Mouse (Mus musculus): ENCODE data around the gene Cebpg. TPM values are rescaled to one million over a fixed set of nuclear protein-coding genes. Genes with fewer than 3 reads are reported as not detected.

Gene Cebpg
- polyA plus RNA-seq, 1 experiment, result 25.1 TPM

- Histone ChIP-seq H3K4me3 (replicated peaks; ENCODE audit: insufficient read depth, low read depth, low read length) (no peak overlapping the region), H3K27me3 (ENCODE audit: control insufficient read depth, insufficient read depth, low read length) (no peaks in the 10 kb centered on the region), H3K27ac (ENCODE audit: insufficient read depth, low read length) (no peak overlapping the region), H3K4me1 (ENCODE audit: control insufficient read depth, insufficient read depth, low read length) (peaks cover 27% of the 10 kb centered on the region)
- WGBS, result 51% methylated on average over 9 of the region's 9 CpGs
- TF ChIP-seq CTCF (IDR thresholded peaks at IDR 0.05; ENCODE audit: borderline replicate concordance, insufficient read depth, low read depth, low read length), result no peak
- TF ChIP-seq POLR2A (IDR thresholded peaks at IDR 0.05; ENCODE audit: borderline replicate concordance, insufficient read depth, low read length), result no peak
- DNase-seq, result no peak
Measured at GRCm38 (mm10) chr7:35040176-35040972, 16.0 kb downstream of the Cebpg start.

- WGBS, result 55% methylated on average over 6 of the region's 6 CpGs
- Histone ChIP-seq H3K4me1 (ENCODE audit: control insufficient read depth, insufficient read depth, low read length) (peaks cover 18% of the 10 kb centered on the region), H3K27ac (ENCODE audit: insufficient read depth, low read length) (no peak overlapping the region), H3K27me3 (ENCODE audit: control insufficient read depth, insufficient read depth, low read length) (no peaks in the 10 kb centered on the region), H3K4me3 (replicated peaks; ENCODE audit: insufficient read depth, low read depth, low read length) (no peak overlapping the region)
- no peak for DNase-seq
- TF ChIP-seq POLR2A (IDR thresholded peaks at IDR 0.05; ENCODE audit: borderline replicate concordance, insufficient read depth, low read length) (no peak), CTCF (IDR thresholded peaks at IDR 0.05; ENCODE audit: borderline replicate concordance, insufficient read depth, low read depth, low read length) (no peak)
Measured at GRCm38 (mm10) chr7:35037408-35037807, 19.0 kb downstream of the Cebpg start.

- DNase-seq, result peak in 1 of 2 experiments; percentile 40
- Histone ChIP-seq H3K4me3 (replicated peaks; ENCODE audit: insufficient read depth, low read depth, low read length) (no peak overlapping the region), H3K27me3 (ENCODE audit: control insufficient read depth, insufficient read depth, low read length) (no peaks in the 10 kb centered on the region), H3K4me1 (ENCODE audit: control insufficient read depth, insufficient read depth, low read length) (peaks cover 18% of the 10 kb centered on the region), H3K27ac (ENCODE audit: insufficient read depth, low read length) (no peak overlapping the region)
- TF ChIP-seq CTCF (IDR thresholded peaks at IDR 0.05; ENCODE audit: borderline replicate concordance, insufficient read depth, low read depth, low read length) (no peak), POLR2A (IDR thresholded peaks at IDR 0.05; ENCODE audit: borderline replicate concordance, insufficient read depth, low read length) (no peak)
- WGBS, result 42% methylated on average over 5 of the region's 5 CpGs
Measured at GRCm38 (mm10) chr7:35036266-35036731, 20.1 kb downstream of the Cebpg start.

GRCm38 (mm10) chr7:35035565-35035964 is 20.8 kb downstream of the Cebpg start:
- DNase-seq, result no peak
- H3K27me3 ChIP-seq (ENCODE audit: control insufficient read depth, insufficient read depth, low read length), result no peaks in the 10 kb centered on the region
- TF ChIP-seq POLR2A (IDR thresholded peaks at IDR 0.05; ENCODE audit: borderline replicate concordance, insufficient read depth, low read length), result no peak
- no peak for TF ChIP-seq CTCF (IDR thresholded peaks at IDR 0.05; ENCODE audit: borderline replicate concordance, insufficient read depth, low read depth, low read length)
- H3K27ac ChIP-seq (ENCODE audit: insufficient read depth, low read length), result no peak overlapping the region
- 46% methylated on average over 4 of the region's 4 CpGs for WGBS
- H3K4me1 ChIP-seq (ENCODE audit: control insufficient read depth, insufficient read depth, low read length), result peaks cover 17% of the 10 kb centered on the region
- no peak overlapping the region for H3K4me3 ChIP-seq (replicated peaks; ENCODE audit: insufficient read depth, low read depth, low read length)

GRCm38 (mm10) chr7:35035141-35035553 is 21.2 kb downstream of the Cebpg start:
- no peak overlapping the region for H3K27ac ChIP-seq (ENCODE audit: insufficient read depth, low read length)
- TF ChIP-seq CTCF (IDR thresholded peaks at IDR 0.05; ENCODE audit: borderline replicate concordance, insufficient read depth, low read depth, low read length) (no peak), POLR2A (IDR thresholded peaks at IDR 0.05; ENCODE audit: borderline replicate concordance, insufficient read depth, low read length) (no peak)
- 22% methylated on average over 6 of the region's 6 CpGs for WGBS

GRCm38 (mm10) chr7:35030567-35030966 is 25.8 kb downstream of the Cebpg start:
- Histone ChIP-seq H3K4me1 (ENCODE audit: control insufficient read depth, insufficient read depth, low read length) (peaks cover 3% of the 10 kb centered on the region), H3K4me3 (replicated peaks; ENCODE audit: insufficient read depth, low read depth, low read length) (no peak overlapping the region), H3K27me3 (ENCODE audit: control insufficient read depth, insufficient read depth, low read length) (no peaks in the 10 kb centered on the region), H3K27ac (ENCODE audit: insufficient read depth, low read length) (no peak overlapping the region)
- TF ChIP-seq CTCF (IDR thresholded peaks at IDR 0.05; ENCODE audit: borderline replicate concordance, insufficient read depth, low read depth, low read length) (no peak), POLR2A (IDR thresholded peaks at IDR 0.05; ENCODE audit: borderline replicate concordance, insufficient read depth, low read length) (no peak)
- no peak for DNase-seq
- WGBS, result 34% methylated on average over 6 of the region's 6 CpGs

More at GRCm38 (mm10) chr7:35035141-35035553, 21.2 kb downstream of the Cebpg start:
- H3K27me3 ChIP-seq (ENCODE audit: control insufficient read depth, insufficient read depth, low read length), result no peaks in the 10 kb centered on the region
- DNase-seq, result no peak
- H3K4me1 ChIP-seq (ENCODE audit: control insufficient read depth, insufficient read depth, low read length), result peaks cover 15% of the 10 kb centered on the region
- H3K4me3 ChIP-seq (replicated peaks; ENCODE audit: insufficient read depth, low read depth, low read length), result no peak overlapping the region

- Histone ChIP-seq H3K4me3 (replicated peaks; ENCODE audit: insufficient read depth, low read depth, low read length) (no peak overlapping the region), H3K27me3 (ENCODE audit: control insufficient read depth, insufficient read depth, low read length) (no peaks in the 10 kb centered on the region), H3K4me1 (ENCODE audit: control insufficient read depth, insufficient read depth, low read length) (no peaks in the 10 kb centered on the region), H3K27ac (ENCODE audit: insufficient read depth, low read length) (no peak overlapping the region)
- WGBS, result 81% methylated on average over 3 of the region's 3 CpGs
- no peak for DNase-seq
- TF ChIP-seq CTCF (IDR thresholded peaks at IDR 0.05; ENCODE audit: borderline replicate concordance, insufficient read depth, low read depth, low read length), result no peak
- no peak for TF ChIP-seq POLR2A (IDR thresholded peaks at IDR 0.05; ENCODE audit: borderline replicate concordance, insufficient read depth, low read length)
Measured at GRCm38 (mm10) chr7:35029648-35030047, 26.7 kb downstream of the Cebpg start.

GRCm38 (mm10) chr7:35029228-35029627 is 27.1 kb downstream of the Cebpg start:
- 91% methylated on average over 5 of the region's 5 CpGs for whole genome bisulfite sequencing
- H3K27me3 ChIP-seq (ENCODE audit: control insufficient read depth, insufficient read depth, low read length), result no peaks in the 10 kb centered on the region
- no peak for DNase-seq
- no peak overlapping the region for H3K27ac ChIP-seq (ENCODE audit: insufficient read depth, low read length)
- no peak overlapping the region for H3K4me3 ChIP-seq (replicated peaks; ENCODE audit: insufficient read depth, low read depth, low read length)
- no peak for TF ChIP-seq CTCF (IDR thresholded peaks at IDR 0.05; ENCODE audit: borderline replicate concordance, insufficient read depth, low read depth, low read length)
- no peak for TF ChIP-seq POLR2A (IDR thresholded peaks at IDR 0.05; ENCODE audit: borderline replicate concordance, insufficient read depth, low read length)
- H3K4me1 ChIP-seq (ENCODE audit: control insufficient read depth, insufficient read depth, low read length), result no peaks in the 10 kb centered on the region
